Mouse (Mus musculus): ENCODE measurements around the gene Frs3. TPM values are rescaled to one million over a fixed set of nuclear protein-coding genes. Genes with fewer than 3 reads are reported as not detected.

Frs3 gene
- polyA plus RNA-seq, 1 experiment from 2014 or later = 27.1 TPM

- 69% methylated on average over 6 of the region's 6 CpGs for WGBS
- Histone ChIP-seq H3K27ac (ENCODE audit: low read length) (no peak overlapping the region), H3K36me3 (ENCODE audit: control insufficient read depth, insufficient read depth) (no peaks in the 10 kb centered on the region), H3K27me3 (replicated peaks; ENCODE audit: control insufficient read depth, insufficient read depth, low read length) (no peaks in the 10 kb centered on the region), H3K4me2 (ENCODE audit: low read length) (no peak overlapping the region), H3K4me3 (replicated peaks; ENCODE audit: low read length) (no peak overlapping the region), H3K9me3 (ENCODE audit: control insufficient read depth, low read length) (no peaks in the 10 kb centered on the region), H3K4me1 (replicated peaks; ENCODE audit: control insufficient read depth, insufficient read depth, low read length) (no peaks in the 10 kb centered on the region), H3K9ac (replicated peaks; ENCODE audit: low read depth, low read length) (no peak overlapping the region)
- no peak for ATAC-seq
These were observed 23.1 kb downstream of the Frs3 start for GRCm38 (mm10) chr17:47711883-47712282.

- Histone ChIP-seq H3K9me3 (ENCODE audit: control insufficient read depth, low read length) (no peaks in the 10 kb centered on the region), H3K27ac (ENCODE audit: low read length) (no peak overlapping the region), H3K4me2 (ENCODE audit: low read length) (no peak overlapping the region), H3K9ac (replicated peaks; ENCODE audit: low read depth, low read length) (no peak overlapping the region), H3K27me3 (replicated peaks; ENCODE audit: control insufficient read depth, insufficient read depth, low read length) (no peaks in the 10 kb centered on the region), H3K4me1 (replicated peaks; ENCODE audit: control insufficient read depth, insufficient read depth, low read length) (no peaks in the 10 kb centered on the region), H3K4me3 (replicated peaks; ENCODE audit: low read length) (no peak overlapping the region), H3K36me3 (ENCODE audit: control insufficient read depth, insufficient read depth) (no peaks in the 10 kb centered on the region)
- 48% methylated on average over 9 of the region's 22 CpGs for WGBS
- no peak for ATAC-seq
These were observed 24.2 kb downstream of the Frs3 start for GRCm38 (mm10) chr17:47712889-47713571.

GRCm38 (mm10) chr17:47715037-47715436 is 26.2 kb downstream of the Frs3 start:
- H3K27me3 ChIP-seq (replicated peaks; ENCODE audit: control insufficient read depth, insufficient read depth, low read length) = no peaks in the 10 kb centered on the region

GRCm38 (mm10) chr17:47721183-47721582 is 32.4 kb downstream of the Frs3 start:
- Histone ChIP-seq H3K9me3 (ENCODE audit: control insufficient read depth, low read length) (no peaks in the 10 kb centered on the region), H3K27me3 (replicated peaks; ENCODE audit: control insufficient read depth, insufficient read depth, low read length) (no peaks in the 10 kb centered on the region), H3K27ac (ENCODE audit: low read length) (no peak overlapping the region), H3K4me1 (replicated peaks; ENCODE audit: control insufficient read depth, insufficient read depth, low read length) (no peaks in the 10 kb centered on the region), H3K9ac (replicated peaks; ENCODE audit: low read depth, low read length) (no peak overlapping the region), H3K4me3 (replicated peaks; ENCODE audit: low read length) (no peak overlapping the region), H3K4me2 (ENCODE audit: low read length) (no peak overlapping the region), H3K36me3 (ENCODE audit: control insufficient read depth, insufficient read depth) (no peaks in the 10 kb centered on the region)
- 80% methylated on average over 4 of the region's 4 CpGs for WGBS
- ATAC-seq = no peak

More at GRCm38 (mm10) chr17:47715037-47715436, 26.2 kb downstream of the Frs3 start:
- Histone ChIP-seq H3K4me2 (ENCODE audit: low read length) (no peak overlapping the region), H3K4me1 (replicated peaks; ENCODE audit: control insufficient read depth, insufficient read depth, low read length) (no peaks in the 10 kb centered on the region), H3K9ac (replicated peaks; ENCODE audit: low read depth, low read length) (no peak overlapping the region), H3K4me3 (replicated peaks; ENCODE audit: low read length) (no peak overlapping the region), H3K9me3 (ENCODE audit: control insufficient read depth, low read length) (no peaks in the 10 kb centered on the region), H3K36me3 (ENCODE audit: control insufficient read depth, insufficient read depth) (no peaks in the 10 kb centered on the region), H3K27ac (ENCODE audit: low read length) (no peak overlapping the region)
- no peak for ATAC-seq
- 60% methylated on average over 3 of the region's 3 CpGs for WGBS

GRCm38 (mm10) chr17:47726566-47726965 is 37.7 kb downstream of the Frs3 start, which contains the start of gene Pgc:
Pgc (plus strand) TSS chr17:47726842.
- Histone ChIP-seq H3K4me2 (ENCODE audit: low read length) (no peak within 1 kb of the TSS), H3K27ac (ENCODE audit: low read length) (no peak within 1 kb of the TSS), H3K27me3 (replicated peaks; ENCODE audit: control insufficient read depth, insufficient read depth, low read length) (no peaks in the 10 kb centered on the region), H3K36me3 (ENCODE audit: control insufficient read depth, insufficient read depth) (no peaks in the 10 kb centered on the region), H3K9ac (replicated peaks; ENCODE audit: low read depth, low read length) (no peak within 1 kb of the TSS), H3K9me3 (ENCODE audit: control insufficient read depth, low read length) (no peaks in the 10 kb centered on the region), H3K4me1 (replicated peaks; ENCODE audit: control insufficient read depth, insufficient read depth, low read length) (no peaks in the 10 kb centered on the region), H3K4me3 (replicated peaks; ENCODE audit: low read length) (no peak within 1 kb of the TSS)
- ATAC-seq = no peak
- WGBS = 85% methylated on average over 11 of the region's 11 CpGs

GRCm38 (mm10) chr17:47730633-47731575 is 42.1 kb downstream of the Frs3 start:
- no peak overlapping the region for H3K4me3 ChIP-seq (replicated peaks; ENCODE audit: low read length)
- no peaks in the 10 kb centered on the region for H3K9me3 ChIP-seq (ENCODE audit: control insufficient read depth, low read length)
- no peaks in the 10 kb centered on the region for H3K36me3 ChIP-seq (ENCODE audit: control insufficient read depth, insufficient read depth)
- no peaks in the 10 kb centered on the region for H3K4me1 ChIP-seq (replicated peaks; ENCODE audit: control insufficient read depth, insufficient read depth, low read length)
- no peak overlapping the region for H3K27ac ChIP-seq (ENCODE audit: low read length)
- no peak for ATAC-seq
- H3K9ac ChIP-seq (replicated peaks; ENCODE audit: low read depth, low read length) = no peak overlapping the region
- H3K4me2 ChIP-seq (ENCODE audit: low read length) = no peak overlapping the region
- H3K27me3 ChIP-seq (replicated peaks; ENCODE audit: control insufficient read depth, insufficient read depth, low read length) = no peaks in the 10 kb centered on the region
- 48% methylated on average over 24 of the region's 24 CpGs for WGBS

- no peak for ATAC-seq
- whole genome bisulfite sequencing = 76% methylated on average over 14 of the region's 14 CpGs
- no peak overlapping the region for H3K9ac ChIP-seq (replicated peaks; ENCODE audit: low read depth, low read length)
These were observed 46.8 kb downstream of the Frs3 start for GRCm38 (mm10) chr17:47735553-47736100.

GRCm38 (mm10) chr17:47736856-47737255 is 48.0 kb downstream of the Frs3 start, which contains the start of gene Tfeb:
Tfeb (plus strand) TSS chr17:47737030.
- ATAC-seq = peak; percentile 91
- Histone ChIP-seq H3K9ac (replicated peaks; ENCODE audit: low read depth, low read length) (peak within 1 kb of the TSS; percentile 54), H3K4me1 (replicated peaks; ENCODE audit: control insufficient read depth, insufficient read depth, low read length) (peaks cover 18% of the 10 kb centered on the region), H3K36me3 (ENCODE audit: control insufficient read depth, insufficient read depth) (no peaks in the 10 kb centered on the region), H3K9me3 (ENCODE audit: control insufficient read depth, low read length) (0 out of 2 replicates have a peak, but pooled peaks cover 3% of the 10 kb centered on the region), H3K27ac (ENCODE audit: low read length) (no peak within 1 kb of the TSS), H3K4me3 (replicated peaks; ENCODE audit: low read length) (peak within 1 kb of the TSS; percentile 64), H3K4me2 (ENCODE audit: low read length) (peak within 1 kb of the TSS; percentile 96), H3K27me3 (replicated peaks; ENCODE audit: control insufficient read depth, insufficient read depth, low read length) (peaks cover 24% of the 10 kb centered on the region)
- WGBS = under 1% methylated on average over 46 of the region's 47 CpGs

More at GRCm38 (mm10) chr17:47735553-47736100, 46.8 kb downstream of the Frs3 start:
- Histone ChIP-seq H3K4me1 (replicated peaks; ENCODE audit: control insufficient read depth, insufficient read depth, low read length) (peaks cover 18% of the 10 kb centered on the region), H3K27ac (ENCODE audit: low read length) (no peak overlapping the region), H3K27me3 (replicated peaks; ENCODE audit: control insufficient read depth, insufficient read depth, low read length) (peaks cover 24% of the 10 kb centered on the region), H3K9me3 (ENCODE audit: control insufficient read depth, low read length) (0 out of 2 replicates have a peak, but pooled peaks cover 3% of the 10 kb centered on the region), H3K36me3 (ENCODE audit: control insufficient read depth, insufficient read depth) (no peaks in the 10 kb centered on the region), H3K4me2 (ENCODE audit: low read length) (no peak overlapping the region), H3K4me3 (replicated peaks; ENCODE audit: low read length) (no peak overlapping the region)

All from forebrain, embryonic 16.5 days (tissue).